Mouse (Mus musculus): ENCODE data around the gene Cdhr5. TPM values are rescaled to one million over a fixed set of nuclear protein-coding genes. Genes with fewer than 3 reads are reported as not detected.

Gene Cdhr5
- polyA plus RNA-seq (2015; fragmentation: Nextera tagmentation; extraction: Ambion mirVana), result not detected in 2 replicates

DNA sequence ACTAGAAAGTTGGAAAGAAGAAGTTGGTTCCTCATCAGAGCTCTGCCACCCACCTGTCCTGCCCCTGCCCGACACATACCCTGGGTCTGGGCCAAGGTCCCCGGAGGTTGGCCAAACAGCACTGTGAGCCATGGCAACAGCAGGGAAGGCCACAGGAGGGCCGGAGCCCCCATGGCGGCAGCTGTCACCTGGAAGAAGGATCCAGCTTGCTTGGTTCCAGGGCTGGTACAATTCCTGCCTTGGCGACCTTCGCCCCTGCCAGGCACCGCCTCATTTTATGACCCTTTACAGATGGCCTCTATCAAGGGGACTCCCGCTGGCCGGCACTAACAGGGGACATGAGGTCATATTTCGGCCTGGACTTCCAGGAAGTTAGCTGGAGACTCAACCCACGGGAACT is at the start of gene Cdhr5:
Gene Cdhr5 (minus strand): TSS at position 241 of the 400 bp plus-strand sequence.
- 78% methylated on average over 11 of the region's 11 CpGs for WGBS

DNA sequence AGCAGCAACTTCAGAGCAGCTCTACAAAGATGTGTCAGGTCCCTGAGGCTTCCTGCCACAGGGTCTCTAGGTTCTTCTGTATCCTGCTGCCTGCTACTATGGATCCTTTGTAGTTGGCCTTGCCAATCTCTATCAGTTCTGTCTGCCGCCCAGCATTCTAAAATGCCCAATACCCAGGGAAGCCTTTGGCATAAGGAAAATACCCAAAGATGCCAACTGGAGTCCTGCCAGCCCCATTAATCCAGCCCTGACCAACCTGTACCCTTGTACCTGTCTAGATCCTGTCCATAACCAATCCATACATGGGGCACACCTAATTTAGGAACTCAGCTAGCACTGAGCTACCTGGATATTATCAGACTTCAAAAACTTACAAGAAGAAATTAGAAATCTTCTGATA is 48.1 kb upstream of the Cdhr5 start:
- no peak overlapping the region for H3K27ac ChIP-seq (replicated peaks)
- peak overlapping the region; percentile 7; the same call in 1 of the 2 replicates for H3K4me2 ChIP-seq
- H3K9ac ChIP-seq, result 0 out of 2 replicates have a peak overlapping the region, but pooled peaks have one; percentile 18
- H3K4me1 ChIP-seq (replicated peaks), result peaks cover 39% of the 10 kb centered on the region
- peaks cover 36% of the 10 kb centered on the region for H3K36me3 ChIP-seq
- no peak for ATAC-seq (ENCODE audit: low FRiP score, low read depth)
- 81% methylated on average over 1 of the region's 1 CpGs for WGBS
- no peak overlapping the region for H3K4me3 ChIP-seq
- H3K9me3 ChIP-seq, result no peaks in the 10 kb centered on the region
- H3K27me3 ChIP-seq, result no peaks in the 10 kb centered on the region

More for the DNA sequence above, at the start of gene Cdhr5:
- H3K9me3 ChIP-seq, result no peaks in the 10 kb centered on the region
- no peak within 1 kb of the TSS for H3K4me2 ChIP-seq
- ATAC-seq (ENCODE audit: low FRiP score, low read depth), result no peak
- H3K27me3 ChIP-seq, result no peaks in the 10 kb centered on the region
- peaks cover 10% of the 10 kb centered on the region for H3K4me1 ChIP-seq (replicated peaks)
- H3K4me3 ChIP-seq, result no peak within 1 kb of the TSS
- H3K9ac ChIP-seq, result no peak within 1 kb of the TSS
- no peak within 1 kb of the TSS for H3K27ac ChIP-seq (replicated peaks)
- no peaks in the 10 kb centered on the region for H3K36me3 ChIP-seq

DNA sequence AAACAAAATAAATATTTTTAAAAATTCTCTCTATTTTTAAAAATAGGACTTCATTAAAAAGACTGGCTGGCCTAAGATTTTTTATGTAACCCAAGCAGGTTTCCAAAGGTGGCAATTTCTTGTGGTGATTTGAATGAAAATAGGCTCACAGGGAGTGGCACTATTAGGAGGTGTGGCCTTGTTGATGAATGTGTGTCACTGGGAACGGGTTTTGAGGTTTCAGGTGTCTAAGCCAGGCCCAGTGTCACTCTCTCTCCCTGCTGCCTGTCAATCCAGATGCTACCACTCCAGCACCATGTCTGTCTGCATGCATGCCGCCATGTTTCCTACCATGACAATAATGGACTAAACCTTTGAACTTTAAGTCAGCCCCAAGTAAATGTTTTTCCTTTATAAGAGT is 42.9 kb upstream of the Cdhr5 start:
- 83% methylated on average over 2 of the region's 2 CpGs for WGBS
- no peak overlapping the region for H3K27ac ChIP-seq (replicated peaks)
- H3K4me3 ChIP-seq, result no peak overlapping the region
- no peak for ATAC-seq (ENCODE audit: low FRiP score, low read depth)
- H3K36me3 ChIP-seq, result peaks cover 87% of the 10 kb centered on the region
- H3K9ac ChIP-seq, result no peak overlapping the region
- no peaks in the 10 kb centered on the region for H3K27me3 ChIP-seq
- H3K4me2 ChIP-seq, result no peak overlapping the region
- H3K9me3 ChIP-seq, result no peaks in the 10 kb centered on the region
- peaks cover 2% of the 10 kb centered on the region for H3K4me1 ChIP-seq (replicated peaks)

DNA sequence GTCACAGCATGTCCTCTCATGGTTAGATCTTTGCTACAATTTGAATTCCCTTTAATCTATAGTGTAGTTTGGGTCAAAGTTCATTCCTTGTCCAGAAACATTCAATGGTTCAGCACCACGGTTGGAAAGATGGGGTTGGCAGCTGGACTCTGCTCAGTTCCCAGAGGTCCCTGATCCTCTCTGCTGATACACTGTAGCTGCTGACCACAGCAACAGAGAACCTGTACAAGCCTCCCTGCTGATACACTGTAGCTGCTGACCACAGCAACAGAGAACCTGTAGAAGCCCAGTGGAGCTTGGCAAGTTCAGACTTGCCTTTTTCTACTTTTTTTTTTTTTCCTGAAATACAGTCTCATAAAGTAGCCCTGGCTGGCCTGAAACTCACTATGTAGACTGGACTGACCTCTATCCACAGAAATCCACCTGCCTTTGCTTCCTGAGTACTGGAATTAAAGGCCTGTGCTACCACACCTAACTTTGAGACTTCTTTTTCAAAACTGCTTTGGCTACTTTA is 41.1 kb upstream of the Cdhr5 start:
- peaks cover 96% of the 10 kb centered on the region for H3K36me3 ChIP-seq
- no peak overlapping the region for H3K27ac ChIP-seq (replicated peaks)
- ATAC-seq (ENCODE audit: low FRiP score, low read depth), result no peak
- H3K9ac ChIP-seq, result no peak overlapping the region
- no peak overlapping the region for H3K4me2 ChIP-seq
- no peaks in the 10 kb centered on the region for H3K27me3 ChIP-seq
- no peaks in the 10 kb centered on the region for H3K4me1 ChIP-seq (replicated peaks)
- no peak overlapping the region for H3K4me3 ChIP-seq
- WGBS, result 77% methylated on average over 1 of the region's 1 CpGs
- no peaks in the 10 kb centered on the region for H3K9me3 ChIP-seq

DNA sequence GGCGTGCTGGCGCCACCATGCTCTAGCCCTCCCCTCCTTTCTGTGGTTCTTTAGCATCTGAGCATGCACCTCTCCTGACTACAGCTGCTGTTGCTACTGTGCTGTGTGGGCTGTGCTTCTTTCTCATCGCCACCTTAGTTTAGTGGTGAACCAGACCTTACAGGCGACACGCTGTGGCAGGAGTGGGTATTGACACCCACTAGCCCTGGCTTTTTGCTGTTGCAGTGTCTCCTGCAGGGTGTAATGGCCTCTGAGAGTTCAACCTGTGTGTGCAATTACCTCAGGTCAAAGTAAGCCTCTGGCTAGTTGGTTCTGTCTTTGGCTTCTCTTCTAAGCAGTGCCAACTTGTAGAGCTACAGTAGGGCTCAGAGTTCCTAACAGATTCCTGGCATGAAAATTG is 39.4 kb upstream of the Cdhr5 start:
- Histone ChIP-seq H3K4me1 (replicated peaks) (no peaks in the 10 kb centered on the region), H3K9me3 (no peaks in the 10 kb centered on the region), H3K36me3 (peaks cover 95% of the 10 kb centered on the region), H3K9ac (no peak overlapping the region), H3K27me3 (no peaks in the 10 kb centered on the region), H3K27ac (replicated peaks) (no peak overlapping the region), H3K4me3 (no peak overlapping the region), H3K4me2 (no peak overlapping the region)
- 72% methylated on average over 5 of the region's 5 CpGs for WGBS
- no peak for ATAC-seq (ENCODE audit: low FRiP score, low read depth)

DNA sequence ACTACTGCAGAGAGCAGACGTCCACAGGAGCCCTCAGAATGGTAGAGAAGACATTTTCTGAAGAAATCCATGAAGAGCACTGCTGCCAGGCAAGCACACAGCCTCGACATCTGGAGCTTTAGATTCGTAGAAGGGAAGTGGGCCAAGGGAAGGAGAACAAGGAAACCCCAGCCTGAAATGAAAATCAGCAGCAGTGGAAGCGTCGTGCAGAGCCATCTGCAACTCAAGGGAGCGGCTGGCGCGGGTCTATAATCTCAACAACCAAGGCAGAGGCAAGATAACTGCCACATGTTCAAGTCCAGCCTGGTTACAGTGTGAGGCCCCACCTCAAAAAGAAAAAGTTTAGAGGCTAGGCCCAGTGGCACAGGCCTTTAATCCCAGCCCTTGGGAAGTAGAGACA is 38.5 kb upstream of the Cdhr5 start:
- no peak overlapping the region for H3K27ac ChIP-seq (replicated peaks)
- H3K9me3 ChIP-seq, result no peaks in the 10 kb centered on the region
- no peak overlapping the region for H3K9ac ChIP-seq
- WGBS, result 90% methylated on average over 8 of the region's 8 CpGs
- no peaks in the 10 kb centered on the region for H3K4me1 ChIP-seq (replicated peaks)
- H3K36me3 ChIP-seq, result peaks cover 95% of the 10 kb centered on the region
- no peak overlapping the region for H3K4me3 ChIP-seq
- ATAC-seq (ENCODE audit: low FRiP score, low read depth), result no peak
- H3K27me3 ChIP-seq, result no peaks in the 10 kb centered on the region
- no peak overlapping the region for H3K4me2 ChIP-seq

DNA sequence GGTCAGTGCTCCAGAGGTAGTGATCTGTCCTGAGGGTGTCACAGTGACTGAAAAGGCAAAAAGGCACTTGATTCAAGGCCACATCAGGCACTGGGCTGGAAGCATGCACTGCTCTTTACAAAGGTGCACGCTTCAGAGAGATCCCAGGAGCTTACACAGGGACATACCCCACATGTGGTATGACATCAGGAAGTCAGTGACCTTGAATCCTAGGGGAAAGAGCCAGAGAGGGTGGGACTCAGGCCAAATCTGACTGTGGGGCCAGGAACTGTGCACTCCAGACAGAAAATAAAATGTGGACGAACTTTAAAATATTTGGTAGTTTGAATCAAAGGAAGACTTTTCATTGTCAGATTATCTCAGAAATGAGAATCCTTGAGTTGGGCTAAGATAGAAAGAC is 37.8 kb upstream of the Cdhr5 start:
- no peak for ATAC-seq (ENCODE audit: low FRiP score, low read depth)
- 92% methylated on average over 2 of the region's 2 CpGs for WGBS
- H3K4me3 ChIP-seq, result no peak overlapping the region
- H3K27me3 ChIP-seq, result no peaks in the 10 kb centered on the region
- H3K4me2 ChIP-seq, result no peak overlapping the region
- no peak overlapping the region for H3K27ac ChIP-seq (replicated peaks)
- H3K36me3 ChIP-seq, result peaks cover 97% of the 10 kb centered on the region
- H3K9me3 ChIP-seq, result no peaks in the 10 kb centered on the region
- no peaks in the 10 kb centered on the region for H3K4me1 ChIP-seq (replicated peaks)
- H3K9ac ChIP-seq, result no peak overlapping the region

DNA sequence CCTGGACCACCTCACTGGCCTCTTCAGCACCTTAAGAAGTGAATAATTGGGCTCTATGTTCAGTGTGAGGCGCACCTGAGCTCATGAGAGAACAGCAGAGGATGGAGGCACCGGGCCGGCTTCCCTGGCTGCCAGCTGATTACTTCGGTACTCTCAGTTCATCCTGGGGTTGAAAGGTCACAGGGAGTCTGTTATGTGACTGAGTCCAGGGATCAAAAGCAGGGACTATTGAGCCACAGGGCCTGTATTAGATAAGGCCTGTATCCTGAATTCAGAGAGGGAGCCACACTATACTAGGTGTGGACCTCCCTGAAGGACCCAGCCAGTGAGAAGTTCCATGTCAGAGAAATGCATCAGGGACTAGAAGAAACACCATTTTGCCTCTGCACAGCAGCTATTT is 28.0 kb upstream of the Cdhr5 start:
- Histone ChIP-seq H3K27ac (replicated peaks) (no peak overlapping the region), H3K9ac (no peak overlapping the region), H3K27me3 (no peaks in the 10 kb centered on the region), H3K4me2 (no peak overlapping the region), H3K4me3 (no peak overlapping the region), H3K9me3 (no peaks in the 10 kb centered on the region), H3K4me1 (replicated peaks) (no peaks in the 10 kb centered on the region), H3K36me3 (peaks cover 93% of the 10 kb centered on the region)
- no peak for ATAC-seq (ENCODE audit: low FRiP score, low read depth)
- 94% methylated on average over 4 of the region's 4 CpGs for WGBS

DNA sequence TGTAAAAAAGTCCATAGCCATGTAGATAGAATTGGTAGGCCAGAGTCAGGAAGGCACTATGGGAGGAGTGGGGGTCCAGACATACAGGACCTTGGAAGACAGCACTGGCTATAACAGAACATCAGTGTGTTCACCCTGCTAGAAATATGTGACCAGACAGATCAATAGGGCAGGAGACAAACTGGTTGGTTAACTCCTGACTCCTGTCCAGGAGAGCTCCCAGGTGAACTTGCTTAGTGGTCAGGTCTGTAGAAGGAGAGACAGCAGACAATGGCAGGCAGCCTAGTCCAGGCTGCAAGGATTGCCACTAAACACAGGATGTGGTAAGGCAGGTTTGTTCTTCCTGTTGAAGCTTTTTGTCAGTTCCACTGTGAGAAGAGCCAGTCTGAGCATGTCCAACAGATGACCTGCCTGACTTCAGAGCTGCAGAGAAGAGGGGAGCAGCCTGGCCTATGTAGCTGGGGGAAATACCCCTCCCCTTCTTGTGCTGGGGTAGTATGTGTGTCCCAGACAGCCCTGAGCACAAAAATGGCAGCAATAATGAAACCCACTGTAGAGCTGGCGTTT is 26.2 kb upstream of the Cdhr5 start:
- ATAC-seq (ENCODE audit: low FRiP score, low read depth), result no peak
- Histone ChIP-seq H3K36me3 (peaks cover 81% of the 10 kb centered on the region), H3K27me3 (no peaks in the 10 kb centered on the region), H3K27ac (replicated peaks) (no peak overlapping the region), H3K9ac (no peak overlapping the region), H3K9me3 (no peaks in the 10 kb centered on the region), H3K4me2 (no peak overlapping the region), H3K4me1 (replicated peaks) (no peaks in the 10 kb centered on the region), H3K4me3 (no peak overlapping the region)
- 88% methylated on average over 1 of the region's 1 CpGs for WGBS

DNA sequence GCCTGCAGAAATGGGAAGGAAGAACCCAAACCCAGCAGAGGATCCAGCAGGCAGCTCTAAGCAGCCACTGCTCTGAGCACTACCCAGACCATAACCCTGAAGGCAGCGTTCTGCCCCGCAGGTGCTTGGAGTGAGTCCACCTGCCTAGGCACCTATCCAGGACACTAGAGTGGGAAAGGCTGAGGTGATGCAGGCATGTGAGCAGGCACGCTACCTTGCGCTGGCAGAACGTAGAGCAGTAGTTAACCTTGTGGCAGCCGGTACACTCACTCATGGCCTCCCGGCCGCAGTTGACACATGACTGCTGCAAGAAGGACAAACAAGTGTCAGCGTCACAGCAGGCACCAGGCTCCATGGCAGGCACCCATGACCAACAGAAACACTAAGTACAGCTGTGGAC is 24.8 kb upstream of the Cdhr5 start:
- 94% methylated on average over 9 of the region's 9 CpGs for WGBS
- Histone ChIP-seq H3K9ac (no peak overlapping the region), H3K27me3 (no peaks in the 10 kb centered on the region; the same call in 1 of the 2 replicates), H3K9me3 (no peaks in the 10 kb centered on the region), H3K27ac (replicated peaks) (no peak overlapping the region), H3K4me1 (replicated peaks) (no peaks in the 10 kb centered on the region), H3K4me2 (no peak overlapping the region), H3K4me3 (no peak overlapping the region), H3K36me3 (peaks cover 76% of the 10 kb centered on the region)
- no peak for ATAC-seq (ENCODE audit: low FRiP score, low read depth)

DNA sequence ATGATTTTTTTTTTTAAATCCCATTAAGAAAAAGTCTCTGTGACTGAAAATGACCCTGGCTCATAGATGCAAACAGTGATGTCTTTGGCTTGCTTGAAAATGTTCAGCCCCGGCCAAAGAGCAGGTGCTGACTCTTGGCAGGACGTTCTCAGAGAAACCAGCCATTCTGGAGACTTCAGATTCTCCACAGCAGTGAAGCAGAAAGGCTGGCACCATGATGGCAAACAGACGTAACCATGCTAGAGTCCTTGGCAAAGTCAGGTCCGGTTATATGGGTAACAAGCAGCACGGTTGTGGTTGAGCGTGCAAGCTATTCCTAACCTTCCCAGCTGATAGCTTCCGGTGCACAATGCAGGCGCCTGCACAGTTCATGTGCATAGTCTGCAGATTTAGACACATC is 22.6 kb upstream of the Cdhr5 start:
- H3K4me1 ChIP-seq (replicated peaks), result peaks cover 5% of the 10 kb centered on the region
- WGBS, result 95% methylated on average over 8 of the region's 8 CpGs
- no peak overlapping the region for H3K9ac ChIP-seq
- ATAC-seq (ENCODE audit: low FRiP score, low read depth), result no peak
- no peak overlapping the region for H3K4me2 ChIP-seq
- H3K27ac ChIP-seq (replicated peaks), result no peak overlapping the region
- H3K4me3 ChIP-seq, result no peak overlapping the region
- H3K27me3 ChIP-seq, result peaks cover 21% of the 10 kb centered on the region
- peaks cover 56% of the 10 kb centered on the region for H3K36me3 ChIP-seq
- no peaks in the 10 kb centered on the region for H3K9me3 ChIP-seq

DNA sequence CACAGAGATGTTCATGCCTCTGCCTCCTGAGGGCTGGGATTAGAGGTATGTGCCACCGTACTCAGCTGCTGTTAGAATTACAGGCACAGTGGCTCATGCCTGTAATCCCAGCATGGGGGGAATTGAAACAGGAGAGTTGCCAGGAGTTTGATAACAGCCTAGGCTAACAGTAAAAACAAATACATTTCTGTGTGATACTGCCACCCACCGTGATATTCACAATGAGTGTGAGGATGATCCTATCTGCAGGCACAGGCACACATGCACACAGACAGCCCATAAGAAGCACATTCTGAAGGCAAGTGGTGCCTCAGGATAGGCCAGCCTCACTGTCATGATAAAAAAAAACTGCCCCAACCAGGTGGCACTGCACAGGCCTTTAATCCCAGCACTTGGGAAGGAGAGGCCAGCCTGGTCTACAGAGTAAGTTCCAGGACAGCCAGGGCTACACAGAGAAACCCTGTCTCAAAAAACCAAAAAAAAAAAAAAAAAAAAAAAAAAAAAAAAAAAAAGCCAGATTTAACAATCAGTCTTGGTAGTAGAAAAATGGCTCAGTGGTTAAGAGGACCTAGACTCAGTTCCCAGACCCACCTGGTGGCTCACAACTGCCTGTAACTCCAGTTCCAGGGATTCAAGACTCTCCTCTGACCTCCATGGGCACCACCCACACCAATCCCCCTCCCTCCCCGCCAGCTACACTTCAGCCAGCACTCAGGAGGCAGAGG is 21.5 kb upstream of the Cdhr5 start:
- WGBS, result 71% methylated on average over 3 of the region's 3 CpGs
- H3K36me3 ChIP-seq, result peaks cover 46% of the 10 kb centered on the region
- H3K9me3 ChIP-seq, result no peaks in the 10 kb centered on the region

More for the DNA sequence above, 21.5 kb upstream of the Cdhr5 start:
- Histone ChIP-seq H3K4me1 (replicated peaks) (peaks cover 16% of the 10 kb centered on the region), H3K9ac (no peak overlapping the region), H3K4me3 (no peak overlapping the region), H3K27ac (replicated peaks) (no peak overlapping the region), H3K27me3 (peaks cover 32% of the 10 kb centered on the region), H3K4me2 (no peak overlapping the region)
- ATAC-seq (ENCODE audit: low FRiP score, low read depth), result no peak

Data from hindbrain, embryonic 15.5 days (tissue).